Mouse (Mus musculus): ENCODE results near the gene Tex2. TPM values are rescaled to one million over a fixed set of nuclear protein-coding genes. Genes with fewer than 3 reads are reported as not detected.

Tex2 gene
- polyA plus RNA-seq, 1 experiment from 2014 or later: 12.0 TPM

DNA sequence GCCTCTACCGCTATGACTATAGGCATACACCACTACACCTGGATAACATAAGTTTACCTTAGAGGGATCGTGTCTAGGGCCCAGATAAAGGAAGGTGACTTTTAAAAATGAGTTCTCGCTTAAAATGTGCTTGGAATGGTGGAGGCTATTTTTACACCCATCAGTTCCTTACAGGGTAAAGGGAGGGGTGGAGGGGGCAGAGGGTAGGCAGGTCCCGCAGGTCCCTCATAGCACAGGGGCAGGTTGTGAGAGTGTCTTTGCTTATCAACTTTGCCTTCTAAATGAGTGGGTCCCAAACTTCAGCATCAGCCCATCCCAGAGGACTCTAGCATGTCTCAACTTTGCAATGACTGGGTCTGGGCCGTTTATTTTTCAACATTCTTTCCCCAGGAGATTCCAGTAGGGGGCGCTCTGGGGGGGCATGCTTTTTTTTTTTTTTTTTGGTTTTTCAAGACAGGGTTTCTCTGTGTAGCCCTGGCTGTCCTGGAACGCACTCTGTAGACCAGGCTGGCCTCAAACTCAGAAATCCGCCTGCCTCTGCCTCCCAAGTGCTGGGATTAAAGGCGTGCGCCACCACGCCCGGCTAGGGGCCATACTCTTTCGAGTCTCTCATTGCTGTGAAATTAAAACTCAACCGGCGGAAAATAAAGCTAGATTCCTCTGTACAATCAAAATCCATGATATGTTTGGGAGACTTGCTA lies 565 bp upstream of the Tex2 start:
- Histone ChIP-seq H3K9ac (ENCODE audit: low read depth, low read length) (0 out of 2 replicates have a peak overlapping the region, but pooled peaks have one; percentile 92), H3K27ac (replicated peaks; ENCODE audit: low read depth, low read length) (no peak overlapping the region), H3K27me3 (replicated peaks; ENCODE audit: control insufficient read depth, insufficient read depth, low read length) (no peaks in the 10 kb centered on the region), H3K4me2 (ENCODE audit: low read depth, low read length) (peak overlapping the region; percentile 87), H3K9me3 (ENCODE audit: control insufficient read depth, low read length) (no peaks in the 10 kb centered on the region), H3K4me1 (ENCODE audit: control insufficient read depth, insufficient read depth, low read length) (0 out of 2 replicates have a peak, but pooled peaks cover 9% of the 10 kb centered on the region), H3K36me3 (ENCODE audit: control insufficient read depth, insufficient read depth, low read length) (no peaks in the 10 kb centered on the region), H3K4me3 (ENCODE audit: low read depth, low read length) (peak overlapping the region; percentile 94)
- no peak for ATAC-seq (ENCODE audit: low read depth)
- 55% methylated on average over 14 of the region's 15 CpGs for WGBS
- no peak for DNase-seq (ENCODE audit: low spot score)

GRCm38 (mm10) chr11:106612209-106612960 lies 838 bp downstream of the Tex2 start:
- Histone ChIP-seq H3K4me2 (ENCODE audit: low read depth, low read length) (peak overlapping the region; percentile 87), H3K27me3 (replicated peaks; ENCODE audit: control insufficient read depth, insufficient read depth, low read length) (no peaks in the 10 kb centered on the region), H3K9ac (ENCODE audit: low read depth, low read length) (peak overlapping the region; percentile 92), H3K9me3 (ENCODE audit: control insufficient read depth, low read length) (no peaks in the 10 kb centered on the region), H3K4me3 (ENCODE audit: low read depth, low read length) (peak overlapping the region; percentile 94), H3K36me3 (ENCODE audit: control insufficient read depth, insufficient read depth, low read length) (no peaks in the 10 kb centered on the region), H3K4me1 (ENCODE audit: control insufficient read depth, insufficient read depth, low read length) (0 out of 2 replicates have a peak, but pooled peaks cover 9% of the 10 kb centered on the region), H3K27ac (replicated peaks; ENCODE audit: low read depth, low read length) (peak overlapping the region; percentile 81)
- under 1% methylated on average over 39 of the region's 67 CpGs for WGBS
- DNase-seq (ENCODE audit: low spot score) (peak; percentile 39), ATAC-seq (ENCODE audit: low read depth) (no peak)

DNA sequence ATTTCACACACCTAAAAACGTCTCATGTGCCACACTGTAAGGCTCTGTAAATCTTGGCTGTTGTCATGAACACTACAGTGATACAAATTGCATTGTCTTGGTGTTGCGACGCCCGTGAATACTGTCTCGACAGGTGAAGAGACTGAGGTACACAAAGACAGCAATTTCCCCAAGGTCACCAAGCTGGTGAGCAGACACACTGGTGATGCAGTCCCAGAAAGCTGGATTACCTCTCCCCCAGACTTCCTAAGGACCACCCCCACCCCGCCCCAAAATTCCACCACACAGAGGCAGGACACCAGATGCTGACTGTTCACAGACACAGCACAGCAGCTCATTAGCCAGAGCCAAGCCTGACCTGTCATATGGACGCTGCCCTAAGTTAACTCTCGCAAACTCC lies 3.5 kb downstream of the Tex2 start:
- Histone ChIP-seq H3K27me3 (replicated peaks; ENCODE audit: control insufficient read depth, insufficient read depth, low read length) (no peaks in the 10 kb centered on the region), H3K9me3 (ENCODE audit: control insufficient read depth, low read length) (no peaks in the 10 kb centered on the region), H3K36me3 (ENCODE audit: control insufficient read depth, insufficient read depth, low read length) (no peaks in the 10 kb centered on the region), H3K4me3 (ENCODE audit: low read depth, low read length) (no peak overlapping the region), H3K4me2 (ENCODE audit: low read depth, low read length) (no peak overlapping the region), H3K27ac (replicated peaks; ENCODE audit: low read depth, low read length) (no peak overlapping the region), H3K4me1 (ENCODE audit: control insufficient read depth, insufficient read depth, low read length) (0 out of 2 replicates have a peak, but pooled peaks cover 9% of the 10 kb centered on the region), H3K9ac (ENCODE audit: low read depth, low read length) (no peak overlapping the region)
- ATAC-seq (ENCODE audit: low read depth) (no peak), DNase-seq (ENCODE audit: low spot score) (no peak)
- 59% methylated on average over 8 of the region's 8 CpGs for WGBS

DNA sequence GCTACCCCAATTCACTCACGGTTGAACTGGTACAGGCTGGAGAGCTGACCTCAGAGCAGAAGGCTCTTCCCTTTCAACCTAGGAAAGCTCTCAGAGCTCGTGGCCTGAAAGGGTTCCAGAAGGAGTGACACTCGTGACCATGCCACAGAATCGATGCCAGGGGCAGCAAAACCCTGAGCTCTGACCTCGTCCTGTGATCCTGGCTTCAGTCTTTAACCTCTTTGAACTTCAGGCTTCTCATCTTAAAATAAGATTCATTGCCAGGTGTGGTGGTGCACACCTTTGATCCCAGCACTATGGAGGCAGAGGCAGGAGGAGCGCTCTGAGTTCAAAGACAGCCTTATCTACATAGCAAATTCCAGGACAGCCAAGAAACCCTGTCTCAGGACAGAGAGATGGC lies 5.9 kb downstream of the Tex2 start:
- Histone ChIP-seq H3K9me3 (ENCODE audit: control insufficient read depth, low read length) (no peaks in the 10 kb centered on the region), H3K4me1 (ENCODE audit: control insufficient read depth, insufficient read depth, low read length) (0 out of 2 replicates have a peak, but pooled peaks cover 9% of the 10 kb centered on the region), H3K4me2 (ENCODE audit: low read depth, low read length) (no peak overlapping the region), H3K36me3 (ENCODE audit: control insufficient read depth, insufficient read depth, low read length) (no peaks in the 10 kb centered on the region), H3K27ac (replicated peaks; ENCODE audit: low read depth, low read length) (no peak overlapping the region), H3K4me3 (ENCODE audit: low read depth, low read length) (no peak overlapping the region), H3K27me3 (replicated peaks; ENCODE audit: control insufficient read depth, insufficient read depth, low read length) (no peaks in the 10 kb centered on the region), H3K9ac (ENCODE audit: low read depth, low read length) (no peak overlapping the region)
- ATAC-seq (ENCODE audit: low read depth) (no peak), DNase-seq (ENCODE audit: low spot score) (no peak)
- WGBS: 71% methylated on average over 6 of the region's 6 CpGs

DNA sequence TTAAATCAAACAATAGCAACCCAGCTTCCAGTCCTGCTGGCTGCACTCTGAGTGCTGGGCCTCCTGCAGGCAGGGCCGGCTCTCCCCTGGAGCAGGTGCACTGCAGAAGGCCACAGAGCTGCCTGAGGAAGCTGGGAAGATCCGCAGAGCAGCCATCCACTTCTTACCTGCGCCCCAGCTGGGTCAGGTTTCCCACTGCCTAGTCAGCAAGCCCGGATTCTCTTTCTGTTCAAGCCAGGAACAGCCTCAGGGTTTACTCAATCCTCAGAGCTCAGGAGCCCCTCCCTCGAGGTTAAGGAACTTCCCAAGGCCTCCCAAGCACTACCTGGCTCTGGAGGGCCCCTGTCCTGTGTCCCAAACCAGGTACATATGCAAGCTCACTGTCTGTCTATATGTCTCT lies 7.2 kb downstream of the Tex2 start:
- Histone ChIP-seq H3K9ac (ENCODE audit: low read depth, low read length) (no peak overlapping the region), H3K4me3 (ENCODE audit: low read depth, low read length) (no peak overlapping the region), H3K9me3 (ENCODE audit: control insufficient read depth, low read length) (no peaks in the 10 kb centered on the region), H3K36me3 (ENCODE audit: control insufficient read depth, insufficient read depth, low read length) (no peaks in the 10 kb centered on the region), H3K27me3 (replicated peaks; ENCODE audit: control insufficient read depth, insufficient read depth, low read length) (no peaks in the 10 kb centered on the region), H3K4me1 (ENCODE audit: control insufficient read depth, insufficient read depth, low read length) (no peaks in the 10 kb centered on the region), H3K4me2 (ENCODE audit: low read depth, low read length) (no peak overlapping the region), H3K27ac (replicated peaks; ENCODE audit: low read depth, low read length) (no peak overlapping the region)
- 17% methylated on average over 5 of the region's 5 CpGs for WGBS
- DNase-seq (ENCODE audit: low spot score): peak; percentile 48
- ATAC-seq (ENCODE audit: low read depth): peak; percentile 75

- Histone ChIP-seq H3K9me3 (ENCODE audit: control insufficient read depth, low read length) (no peaks in the 10 kb centered on the region), H3K27me3 (replicated peaks; ENCODE audit: control insufficient read depth, insufficient read depth, low read length) (no peaks in the 10 kb centered on the region), H3K27ac (replicated peaks; ENCODE audit: low read depth, low read length) (no peak overlapping the region), H3K4me3 (ENCODE audit: low read depth, low read length) (no peak overlapping the region), H3K4me2 (ENCODE audit: low read depth, low read length) (no peak overlapping the region), H3K36me3 (ENCODE audit: control insufficient read depth, insufficient read depth, low read length) (no peaks in the 10 kb centered on the region), H3K4me1 (ENCODE audit: control insufficient read depth, insufficient read depth, low read length) (no peaks in the 10 kb centered on the region), H3K9ac (ENCODE audit: low read depth, low read length) (no peak overlapping the region)
- WGBS: 88% methylated on average over 11 of the region's 11 CpGs
- ATAC-seq (ENCODE audit: low read depth): no peak
- DNase-seq (ENCODE audit: low spot score): no peak
Observed at GRCm38 (mm10) chr11:106603230-106603629, 10.0 kb downstream of the Tex2 start.

DNA sequence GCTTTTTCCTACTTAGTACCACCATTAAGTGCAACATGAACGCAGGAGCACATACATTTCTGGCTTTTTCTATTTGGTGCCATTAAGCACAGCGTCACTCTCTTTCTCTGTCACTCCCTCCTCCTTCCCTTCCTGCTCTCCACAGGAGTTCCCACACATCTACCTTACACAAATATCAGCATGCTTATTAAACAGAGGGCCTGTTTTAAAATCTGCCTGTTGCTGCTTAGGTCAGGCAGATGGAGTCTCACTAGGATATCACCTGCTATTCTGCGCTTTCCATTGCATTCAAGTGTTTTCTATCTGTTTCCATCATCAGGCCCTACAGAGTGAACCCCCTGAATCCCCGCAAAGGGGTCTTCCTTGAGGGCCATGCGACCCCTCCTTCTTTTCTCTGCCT lies 13.1 kb downstream of the Tex2 start:
- Histone ChIP-seq H3K4me1 (ENCODE audit: control insufficient read depth, insufficient read depth, low read length) (no peaks in the 10 kb centered on the region), H3K9ac (ENCODE audit: low read depth, low read length) (no peak overlapping the region), H3K4me2 (ENCODE audit: low read depth, low read length) (no peak overlapping the region), H3K4me3 (ENCODE audit: low read depth, low read length) (no peak overlapping the region), H3K36me3 (ENCODE audit: control insufficient read depth, insufficient read depth, low read length) (no peaks in the 10 kb centered on the region), H3K27ac (replicated peaks; ENCODE audit: low read depth, low read length) (no peak overlapping the region), H3K9me3 (ENCODE audit: control insufficient read depth, low read length) (no peaks in the 10 kb centered on the region), H3K27me3 (replicated peaks; ENCODE audit: control insufficient read depth, insufficient read depth, low read length) (no peaks in the 10 kb centered on the region)
- DNase-seq (ENCODE audit: low spot score): no peak
- no peak for ATAC-seq (ENCODE audit: low read depth)
- WGBS: 87% methylated on average over 5 of the region's 5 CpGs

DNA sequence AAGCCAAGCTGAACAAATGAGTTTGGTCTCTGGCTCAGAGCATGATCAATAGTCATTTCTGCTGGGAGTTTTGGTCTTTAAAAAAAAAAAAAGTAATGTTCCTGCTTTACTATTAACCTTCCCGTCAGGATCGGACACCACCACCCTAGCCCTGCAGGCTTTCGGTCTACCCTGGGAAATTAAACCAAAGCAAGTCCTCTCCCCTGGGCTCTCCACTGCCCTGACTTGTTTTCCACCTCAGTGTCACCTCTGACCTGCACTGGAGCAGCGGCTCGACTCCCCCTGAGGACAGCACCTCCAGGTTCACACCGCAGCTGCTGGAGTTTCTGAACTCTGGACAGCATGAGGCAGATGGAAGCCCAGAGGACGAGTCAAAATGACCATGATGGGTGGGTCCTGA lies 13.9 kb downstream of the Tex2 start:
- Histone ChIP-seq H3K4me3 (ENCODE audit: low read depth, low read length) (no peak overlapping the region), H3K36me3 (ENCODE audit: control insufficient read depth, insufficient read depth, low read length) (no peaks in the 10 kb centered on the region), H3K9ac (ENCODE audit: low read depth, low read length) (no peak overlapping the region), H3K9me3 (ENCODE audit: control insufficient read depth, low read length) (no peaks in the 10 kb centered on the region), H3K4me2 (ENCODE audit: low read depth, low read length) (no peak overlapping the region), H3K27me3 (replicated peaks; ENCODE audit: control insufficient read depth, insufficient read depth, low read length) (no peaks in the 10 kb centered on the region), H3K4me1 (ENCODE audit: control insufficient read depth, insufficient read depth, low read length) (no peaks in the 10 kb centered on the region), H3K27ac (replicated peaks; ENCODE audit: low read depth, low read length) (no peak overlapping the region)
- DNase-seq (ENCODE audit: low spot score): no peak
- ATAC-seq (ENCODE audit: low read depth): no peak
- 66% methylated on average over 7 of the region's 7 CpGs for WGBS

Data from embryonic facial prominence, embryonic 14.5 days (tissue).